Mouse (Mus musculus) cerebellum, adult 18-20 months (tissue): ENCODE measurements around the gene Scgb2a2.
"Not testable (repeated sequence)": the region's sequence is repeated elsewhere in the genome, so short reads cannot be mapped to it uniquely, and the experiment has no call there.

Source experiments
- DNase-seq, 2 experiments: peaks; one replicate each; pipeline ENCODE4 v3.0.0; 2021

Scgb2a2 gene

DNA sequence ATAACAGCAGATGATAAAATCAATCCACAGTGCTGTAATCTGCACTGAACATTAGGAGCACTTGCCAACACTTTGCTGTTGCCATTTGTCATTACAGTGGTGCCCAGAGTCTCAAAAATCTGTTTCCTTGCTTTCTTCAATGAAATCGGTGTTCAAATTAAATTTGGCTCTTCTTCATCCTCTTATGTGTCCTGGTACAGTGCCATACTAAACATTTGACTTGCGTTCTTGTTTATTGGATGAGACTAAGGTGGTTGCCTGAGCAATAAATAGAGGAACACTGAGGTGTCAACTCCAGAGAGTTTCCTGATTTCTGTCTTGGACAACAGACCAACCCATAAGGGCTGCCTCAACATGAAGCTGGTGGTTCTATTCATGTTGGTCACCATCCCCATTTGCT, at the start of gene Scgb2a2:
TSS of gene Scgb2a2 (plus strand) at position 301 of the 400 bp plus-strand sequence.
- no peak for DNase-seq

DNA sequence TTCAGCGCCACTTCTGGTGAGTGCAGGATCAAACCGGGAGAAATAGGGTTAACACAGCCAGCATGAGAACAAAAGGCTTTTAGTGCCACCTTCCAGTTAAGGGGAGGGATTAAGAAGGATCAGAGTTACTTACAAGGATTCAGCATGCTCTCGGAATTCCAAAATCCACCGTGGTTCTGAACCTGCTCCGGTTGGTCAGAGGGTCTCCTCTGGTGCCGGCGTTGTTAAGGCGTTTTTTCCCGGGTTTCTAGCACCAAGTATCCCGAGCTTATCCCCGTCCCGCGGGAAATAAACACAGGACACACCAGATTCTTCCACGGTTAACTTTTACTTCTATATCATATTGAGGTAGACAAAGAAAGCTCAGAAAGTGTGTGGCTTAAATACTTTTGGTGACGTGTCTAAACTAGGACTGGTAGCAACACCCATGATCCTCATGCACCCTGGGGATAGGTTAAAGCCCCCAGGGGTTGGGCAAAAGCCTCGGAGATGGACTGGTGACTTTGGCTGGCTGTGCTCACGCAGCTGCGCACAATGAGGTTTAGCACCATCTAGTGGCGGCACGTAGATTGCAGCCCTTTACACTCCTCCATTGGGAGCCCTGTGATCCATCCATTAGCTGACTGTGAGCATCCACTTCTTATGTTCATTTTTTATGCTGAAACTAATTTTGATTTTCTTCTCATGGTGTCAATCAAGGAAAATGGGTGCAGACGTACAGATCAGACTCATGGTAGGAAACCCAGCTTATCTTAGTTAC, 10.6 kb upstream of the Scgb2a2 start:
- peak; percentile 43 to 58 for DNase-seq

DNA sequence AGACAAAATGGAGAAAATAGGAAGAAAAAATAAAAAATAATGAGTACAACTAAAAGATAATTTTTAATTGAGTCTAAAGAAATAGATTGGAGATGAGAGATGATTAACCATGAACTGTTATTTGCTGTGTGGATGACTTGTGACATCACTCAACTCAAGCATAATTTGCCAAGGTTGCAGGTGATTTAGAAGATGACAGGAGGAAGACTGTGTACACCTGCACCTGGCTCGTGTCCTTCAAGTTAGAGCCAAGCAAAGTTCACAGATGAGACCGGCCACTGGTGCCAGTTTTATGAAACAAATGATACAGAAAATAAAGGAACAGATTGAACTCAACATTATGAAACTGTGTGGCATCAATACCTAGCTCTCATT, 10.0 kb upstream of the Scgb2a2 start:
- no peak for DNase-seq

- not testable (repeated sequence) for DNase-seq
Observed at GRCm38 (mm10) chr19:9849368-9850075, 2.2 kb downstream of the Scgb2a2 start.

DNA sequence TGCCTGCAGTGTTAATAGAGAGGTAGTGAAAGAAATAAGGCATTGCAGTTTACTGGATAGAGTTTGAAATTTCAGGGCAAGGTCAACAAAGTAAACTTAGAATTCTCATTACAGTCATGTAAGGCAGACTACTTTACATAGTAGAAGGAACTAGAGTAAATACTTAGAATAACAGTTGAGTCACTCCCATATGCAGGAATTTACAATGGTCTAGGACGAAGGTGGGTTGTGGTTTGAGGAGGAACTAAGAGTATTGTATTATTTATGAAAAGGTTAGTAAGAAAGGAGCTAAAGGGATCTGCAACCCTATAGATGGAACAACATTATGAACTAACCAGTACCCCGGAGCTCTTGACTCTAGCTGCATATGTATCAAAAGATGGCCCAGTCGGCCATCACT, 13.5 kb downstream of the Scgb2a2 start:
- DNase-seq: not testable (repeated sequence)

- no peak for DNase-seq
Observed at GRCm38 (mm10) chr19:9864856-9865255, 17.5 kb downstream of the Scgb2a2 start.

- no peak for DNase-seq
Observed at GRCm38 (mm10) chr19:9865466-9865865, 18.1 kb downstream of the Scgb2a2 start.

- no peak for DNase-seq
Observed at GRCm38 (mm10) chr19:9878186-9878835, 30.9 kb downstream of the Scgb2a2 start.

DNA sequence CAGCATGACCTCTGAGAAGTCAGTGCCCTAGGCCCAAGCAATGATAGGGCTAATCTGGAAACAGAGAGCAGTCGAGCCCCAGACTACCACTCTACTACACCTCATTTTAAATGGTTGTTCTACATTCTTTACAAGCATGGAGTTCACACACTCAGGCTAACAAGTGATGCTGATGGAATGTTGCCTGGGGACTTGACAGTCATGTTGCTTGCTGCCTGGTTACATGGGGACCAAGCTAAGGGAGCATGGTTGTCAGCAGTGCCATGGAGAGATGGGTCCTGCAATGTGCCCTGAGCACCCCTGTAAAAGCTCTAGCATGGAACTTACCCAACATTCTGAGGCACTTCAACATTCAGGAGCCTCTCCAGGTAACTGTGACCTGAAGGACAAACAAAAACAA, 39.0 kb downstream of the Scgb2a2 start:
- DNase-seq: no peak

DNA sequence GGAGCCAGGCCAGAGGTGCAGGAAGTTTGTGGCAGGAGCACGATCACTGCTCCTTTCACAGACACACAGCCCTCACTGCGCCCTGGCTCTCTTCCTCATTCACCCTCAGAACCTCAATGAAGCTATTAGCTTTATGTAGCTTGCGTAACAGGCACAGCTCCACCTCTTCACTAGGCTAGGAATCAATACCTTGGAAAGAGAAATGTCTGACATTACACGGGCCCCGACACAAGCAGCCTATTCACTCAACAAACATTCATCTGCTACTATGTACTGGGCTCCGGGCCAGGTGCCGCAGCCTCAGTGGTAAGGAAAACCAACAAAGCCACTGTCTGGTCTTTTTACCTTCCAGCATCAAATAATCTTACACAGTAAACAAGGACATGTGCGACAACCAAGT, 39.4 kb downstream of the Scgb2a2 start:
- DNase-seq: no peak

DNA sequence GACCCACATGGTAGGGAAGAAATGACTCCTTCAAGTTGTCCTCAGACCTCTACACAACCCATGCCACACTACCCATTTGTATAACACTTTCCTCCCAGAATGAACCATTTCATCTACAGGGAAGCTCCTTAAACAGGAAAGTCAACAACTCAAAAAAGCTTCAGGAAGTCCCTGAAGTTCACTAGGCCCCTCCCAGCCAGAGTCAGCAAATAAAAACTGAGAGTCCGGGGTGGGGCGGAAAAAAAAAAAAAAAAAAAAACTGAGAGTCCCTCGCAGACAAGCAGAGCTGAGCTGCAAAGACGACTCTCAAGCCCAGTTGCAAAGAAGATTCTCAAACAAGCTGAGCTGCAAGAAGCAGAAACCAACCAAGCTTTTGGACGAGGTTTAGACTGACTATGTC, 48.7 kb downstream of the Scgb2a2 start:
- no peak for DNase-seq

DNA sequence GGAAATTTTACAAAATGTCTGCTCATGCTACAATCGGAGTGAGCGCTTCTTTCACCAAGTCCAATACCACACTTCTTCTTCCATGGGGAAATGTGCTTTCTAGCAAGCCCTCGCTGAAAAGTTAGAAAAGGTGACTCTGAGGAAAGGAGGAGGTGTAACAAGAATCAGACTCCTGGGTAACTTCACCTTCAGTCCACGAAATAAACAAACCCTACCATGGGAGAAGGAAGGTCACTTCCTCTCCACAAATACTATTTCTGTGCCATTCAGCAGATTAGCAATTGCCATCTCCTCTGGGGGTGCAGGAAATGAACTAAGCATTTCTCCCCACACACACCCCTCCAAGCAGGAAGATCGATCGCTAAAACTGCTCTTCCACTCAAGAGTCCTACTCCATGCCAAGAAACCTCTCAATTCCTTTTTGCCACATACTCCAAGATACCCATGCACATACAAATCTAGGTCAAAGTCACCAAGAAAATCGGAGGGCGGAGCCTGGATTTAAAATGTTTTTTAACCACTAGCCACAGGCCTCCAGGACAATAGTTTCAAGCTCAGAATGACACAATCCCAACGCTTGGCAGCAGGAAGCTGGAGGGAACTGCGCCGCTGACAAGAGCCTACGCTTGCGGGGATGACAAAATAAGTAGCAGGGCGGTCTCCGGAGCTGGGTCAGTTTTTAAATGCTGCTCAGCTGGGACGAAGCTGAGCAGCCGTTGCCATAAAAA, 51.1 kb downstream of the Scgb2a2 start:
- DNase-seq: peak; percentile 13 to 17

- peak; percentile 87 to 95 for DNase-seq
Observed at GRCm38 (mm10) chr19:9899072-9899779, 51.9 kb downstream of the Scgb2a2 start, which contains the start of gene Incenp. Gene Incenp (minus strand): TSS chr19:9899551.

DNA sequence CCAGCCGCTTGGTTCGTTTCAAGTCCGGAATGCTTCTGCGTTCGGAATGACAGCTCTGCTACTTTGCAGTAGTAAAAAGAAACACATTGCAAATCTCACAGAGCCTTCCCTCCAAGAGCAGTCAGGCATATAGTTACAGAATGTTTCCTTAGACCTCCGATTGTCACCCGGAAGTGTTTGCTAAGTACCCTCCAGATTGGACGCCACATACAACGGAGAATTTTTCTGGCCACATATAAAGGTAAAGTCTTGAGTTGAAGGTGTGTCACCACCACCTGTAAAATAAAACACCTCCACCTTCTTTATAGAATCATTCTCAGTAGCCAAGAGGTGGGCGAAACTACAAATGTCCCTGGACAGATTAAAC, 52.4 kb downstream of the Scgb2a2 start:
- no peak for DNase-seq

GRCm38 (mm10) chr19:9900696-9901095, 53.3 kb downstream of the Scgb2a2 start:
- DNase-seq: not testable (repeated sequence)
